Mouse (Mus musculus): Measurements from ENCODE around the gene Ppp1r9a.

- no peak for TF ChIP-seq ELF1 (IDR thresholded peaks at IDR 0.05; ENCODE audit: low read depth, low read length)
- no peak for TF ChIP-seq CTCF (IDR thresholded peaks at IDR 0.05 in 2 of 3, conservative IDR thresholded peaks at IDR 0.05 in 1 of 3; ENCODE audit: control insufficient read depth in 1 of 3, insufficient read depth in 1 of 3, low read depth in 2 of 3, low read length in 3 of 3, poor library complexity in 1 of 3, severe bottlenecking in 1 of 3)
- no peak for TF ChIP-seq ETS1 (IDR thresholded peaks at IDR 0.05; ENCODE audit: low read depth, low read length)
- TF ChIP-seq SMC3 (IDR thresholded peaks at IDR 0.05; ENCODE audit: low read depth, low read length): no peak
These were observed 200.0 kb downstream of the Ppp1r9a start for GRCm38 (mm10) chr6:5102741-5103140.
